Mouse (Mus musculus): Measurements from ENCODE around the gene S100z. TPM values are rescaled to one million over a fixed set of nuclear protein-coding genes. Genes with fewer than 3 reads are reported as not detected.

The S100z gene
- total RNA-seq, 2 experiments from 2014 or later: not detected

- DNase-seq (ENCODE audit: low spot score in 2 of 2): no peak
Measured at GRCm38 (mm10) chr13:95449730-95450129, 28.8 kb downstream of the S100z start.

- DNase-seq (ENCODE audit: low spot score in 2 of 2): no peak
Measured at GRCm38 (mm10) chr13:95444824-95445223, 33.7 kb downstream of the S100z start, which contains the start of gene Crhbp. TSS of gene Crhbp (minus strand) at chr13:95444924.

GRCm38 (mm10) chr13:95444291-95444690, 34.2 kb downstream of the S100z start:
- no peak for DNase-seq (ENCODE audit: low spot score in 2 of 2)

- DNase-seq (ENCODE audit: low spot score in 2 of 2): peak in 1 of 2 experiments; percentile 26
Measured at GRCm38 (mm10) chr13:95443376-95444233, 34.9 kb downstream of the S100z start.

- no peak for DNase-seq (ENCODE audit: low spot score in 2 of 2)
Measured at GRCm38 (mm10) chr13:95442901-95443300, 35.6 kb downstream of the S100z start.

GRCm38 (mm10) chr13:95439569-95439968, 39.0 kb downstream of the S100z start:
- no peak for DNase-seq (ENCODE audit: low spot score in 2 of 2)

GRCm38 (mm10) chr13:95431760-95432159, 46.8 kb downstream of the S100z start:
- no peak for DNase-seq (ENCODE audit: low spot score in 2 of 2)

GRCm38 (mm10) chr13:95427499-95427898, 51.0 kb downstream of the S100z start:
- no peak for DNase-seq (ENCODE audit: low spot score in 2 of 2)

Other genes starting within 250 kb of the S100z start
- 10 to 100 TPM; 56.3 to 59.2 TPM for gene Pde8b, start 228.4 kb downstream of the S100z start, total RNA-seq (2021)
- gene Zbed3, start 155.1 kb downstream of the S100z start, total RNA-seq (2021): 10 to 100 TPM; 19.1 to 21.8 TPM
- gene Aggf1, start 103.4 kb downstream of the S100z start, total RNA-seq (2021): 10 to 100 TPM; 42.0 to 43.9 TPM
- 10 to 100 TPM; 16.6 to 17.2 TPM for gene Crhbp, start 33.8 kb downstream of the S100z start, total RNA-seq (2021)
- gene F2rl1, start 46.5 kb upstream of the S100z start, total RNA-seq (2021): under 1 TPM; 0.16 to 0.31 TPM
- 10 to 100 TPM; 12.2 to 12.9 TPM for gene F2r, start 139.8 kb upstream of the S100z start, total RNA-seq (2021)
- under 1 TPM; 0.56 to 0.59 TPM for gene F2rl2, start 218.1 kb upstream of the S100z start, total RNA-seq (2021)